Mouse (Mus musculus) midbrain, embryonic 15.5 days (tissue): ENCODE data around the gene Sdhc. TPM values are rescaled to one million over a fixed set of nuclear protein-coding genes. Genes with fewer than 3 reads are reported as not detected.

ENCODE experiments used
- ATAC-seq: fragments of 200-750 bp; cut with Nextera tagmentation; replicated peaks from 2 replicates; pipeline ENCODE4 v1.8.0; 2017; ENCODE audit warnings: moderate TSS enrichment
- H3K27ac ChIP-seq: fragments of 300-500 bp; sonication (generic); 2 replicates; pipeline ENCODE4 v1.5.1; 2015; ENCODE audit warnings: mild to moderate bottlenecking, inconsistent platforms
- H3K27me3 ChIP-seq: fragments of 300-500 bp; sonication (generic); replicated peaks from 2 replicates; pipeline ENCODE4 v1.6.1; 2015; ENCODE audit warnings: inconsistent platforms
- H3K36me3 ChIP-seq: fragments of 300-500 bp; sonication (generic); replicated peaks from 2 replicates; pipeline ENCODE4 v1.6.1; 2015; ENCODE audit warnings: inconsistent platforms
- H3K4me1 ChIP-seq: fragments of 300-500 bp; sonication (generic); 2 replicates; pipeline ENCODE4 v1.6.1; 2015; ENCODE audit warnings: inconsistent platforms
- H3K4me2 ChIP-seq: fragments of 300-500 bp; sonication (generic); 2 replicates; pipeline ENCODE4 v1.6.1; 2015; ENCODE audit warnings: inconsistent platforms, mild to moderate bottlenecking, moderate library complexity
- H3K4me3 ChIP-seq: fragments of 300-500 bp; sonication (generic); 2 replicates; pipeline ENCODE4 v1.5.1; 2015; ENCODE audit warnings: mild to moderate bottlenecking, inconsistent platforms
- H3K9ac ChIP-seq: fragments of 300-500 bp; sonication (generic); 2 replicates; pipeline ENCODE4 v1.6.1; 2015; ENCODE audit warnings: mild to moderate bottlenecking, inconsistent platforms
- H3K9me3 ChIP-seq: fragments of 300-500 bp; sonication (generic); 2 replicates; pipeline ENCODE4 v1.6.1; 2016; ENCODE audit warnings: inconsistent platforms
- WGBS: fragments of 180-500 bp; shearing (Covaris S2); methylation state at CpG from one replicate; pipeline ENCODE4 v1.1.7; 2015; ENCODE audit warnings: mixed read lengths; 5-methylcytosine and 5-hydroxymethylcytosine counted together
- polyA plus RNA-seq: library from polyadenylated mRNA; unstranded; fragments of >200 nt; fragmentation: Nextera tagmentation; extraction: Ambion mirVana; gene quantifications from 2 replicates; pipeline ENCODE4 v1.2.1, GENCODE M21; 2015

Gene Sdhc
- polyA plus RNA-seq, 1 experiment from 2014 or later: 286 TPM

DNA sequence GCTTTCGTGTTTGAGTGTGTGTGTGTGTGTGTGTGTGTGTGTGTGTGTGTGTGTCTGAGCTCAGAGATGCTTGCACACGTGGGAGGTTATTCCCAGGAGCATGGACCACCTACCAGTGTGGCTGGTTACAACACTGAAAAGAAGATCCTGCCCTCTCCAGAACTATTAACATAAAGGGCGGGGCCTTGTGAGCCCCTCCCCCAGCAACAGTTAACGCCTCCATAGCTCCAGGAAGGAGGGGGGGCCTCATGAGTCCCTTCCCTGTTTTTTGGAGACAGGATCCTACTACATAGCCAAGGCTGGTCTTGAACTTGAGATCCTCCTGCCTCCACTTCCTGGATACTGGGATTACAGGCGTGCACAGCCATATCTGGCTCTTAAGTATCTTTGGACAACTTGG, 28.6 kb downstream of the Sdhc start:
- H3K27ac ChIP-seq: no peak overlapping the region
- H3K9ac ChIP-seq: no peak overlapping the region
- no peak for ATAC-seq
- no peak overlapping the region for H3K4me2 ChIP-seq
- no peaks in the 10 kb centered on the region for H3K4me1 ChIP-seq
- no peaks in the 10 kb centered on the region for H3K27me3 ChIP-seq
- 50% methylated on average over 5 of the region's 5 CpGs for whole genome bisulfite sequencing
- H3K9me3 ChIP-seq: no peaks in the 10 kb centered on the region
- H3K4me3 ChIP-seq: no peak overlapping the region
- no peaks in the 10 kb centered on the region for H3K36me3 ChIP-seq

DNA sequence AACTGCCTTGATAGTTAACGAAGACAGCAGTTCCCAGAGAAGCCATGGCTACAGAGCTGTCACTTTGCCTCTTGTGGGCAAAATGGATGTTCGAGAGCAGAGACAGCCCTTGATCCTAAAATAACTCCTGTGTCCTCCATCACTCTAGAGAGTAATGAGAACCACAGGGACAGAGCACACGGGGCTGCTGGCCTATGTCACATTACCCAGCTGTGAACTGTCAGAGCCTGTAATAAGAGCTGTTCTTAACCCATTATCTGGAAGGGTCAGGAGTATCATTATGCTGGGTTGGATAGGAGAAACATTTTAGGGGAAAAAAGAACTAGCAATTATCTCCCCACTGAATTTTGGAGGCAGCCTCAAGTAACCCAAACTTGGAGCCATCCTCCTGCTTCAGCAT, 29.5 kb downstream of the Sdhc start:
- Histone ChIP-seq H3K9me3 (no peaks in the 10 kb centered on the region), H3K4me2 (no peak overlapping the region), H3K27ac (no peak overlapping the region), H3K27me3 (no peaks in the 10 kb centered on the region), H3K4me1 (no peaks in the 10 kb centered on the region), H3K9ac (no peak overlapping the region), H3K4me3 (no peak overlapping the region), H3K36me3 (no peaks in the 10 kb centered on the region)
- WGBS: 65% methylated on average over 3 of the region's 3 CpGs
- no peak for ATAC-seq

DNA sequence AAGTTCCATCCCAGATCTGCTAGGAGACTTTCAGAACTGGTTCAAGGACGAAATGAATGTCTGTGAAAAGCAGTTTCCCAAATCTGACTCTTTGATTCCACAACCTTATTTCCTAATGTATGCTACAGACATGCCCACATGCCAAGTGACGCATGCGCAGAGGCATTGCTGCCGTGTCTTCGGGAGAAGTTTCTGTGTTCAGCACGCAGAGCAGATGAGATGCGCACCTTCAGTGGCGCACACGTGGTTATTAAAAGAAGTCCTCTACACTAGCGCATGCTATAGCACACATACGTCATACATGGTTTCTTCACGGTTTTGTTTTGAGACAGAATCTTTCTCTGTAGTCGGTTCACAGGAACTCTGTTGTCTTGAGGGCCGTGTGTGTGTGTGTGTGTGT, 31.0 kb downstream of the Sdhc start:
- Histone ChIP-seq H3K27me3 (no peaks in the 10 kb centered on the region), H3K36me3 (no peaks in the 10 kb centered on the region), H3K9ac (no peak overlapping the region), H3K4me3 (no peak overlapping the region), H3K27ac (no peak overlapping the region), H3K4me2 (no peak overlapping the region), H3K4me1 (no peaks in the 10 kb centered on the region), H3K9me3 (no peaks in the 10 kb centered on the region)
- 86% methylated on average over 14 of the region's 14 CpGs for WGBS
- no peak for ATAC-seq

- no peaks in the 10 kb centered on the region for H3K36me3 ChIP-seq
- peak; percentile 2; the same call in 1 of the 2 replicates for ATAC-seq
- H3K9ac ChIP-seq: no peak overlapping the region
- no peak overlapping the region for H3K4me2 ChIP-seq
- no peaks in the 10 kb centered on the region for H3K27me3 ChIP-seq
- no peak overlapping the region for H3K4me3 ChIP-seq
- WGBS: 88% methylated on average over 5 of the region's 5 CpGs
- H3K4me1 ChIP-seq: peaks cover 4% of the 10 kb centered on the region; the same call in 1 of the 2 replicates
- H3K9me3 ChIP-seq: no peaks in the 10 kb centered on the region
- no peak overlapping the region for H3K27ac ChIP-seq
These were observed 31.4 kb downstream of the Sdhc start for GRCm38 (mm10) chr1:171118996-171119395.

- ATAC-seq: peak; percentile 55
- no peak overlapping the region for H3K4me3 ChIP-seq
- peaks cover 11% of the 10 kb centered on the region; the same call in 1 of the 2 replicates for H3K4me1 ChIP-seq
- H3K9ac ChIP-seq: no peak overlapping the region
- no peaks in the 10 kb centered on the region for H3K27me3 ChIP-seq
- H3K36me3 ChIP-seq: no peaks in the 10 kb centered on the region
- no peaks in the 10 kb centered on the region for H3K9me3 ChIP-seq
- no peak overlapping the region for H3K27ac ChIP-seq
- no peak overlapping the region for H3K4me2 ChIP-seq
- WGBS: 8% methylated on average over 4 of the region's 4 CpGs
These were observed 32.1 kb downstream of the Sdhc start for GRCm38 (mm10) chr1:171118269-171118684.

- no peak for ATAC-seq
- H3K27ac ChIP-seq: no peak overlapping the region
- H3K4me2 ChIP-seq: no peak overlapping the region
- H3K9me3 ChIP-seq: no peaks in the 10 kb centered on the region
- no peaks in the 10 kb centered on the region for H3K27me3 ChIP-seq
- H3K4me1 ChIP-seq: peaks cover 20% of the 10 kb centered on the region
- H3K36me3 ChIP-seq: no peaks in the 10 kb centered on the region
- H3K4me3 ChIP-seq: no peak overlapping the region
- 80% methylated on average over 4 of the region's 4 CpGs for WGBS
- no peak overlapping the region for H3K9ac ChIP-seq
These were observed 34.1 kb downstream of the Sdhc start for GRCm38 (mm10) chr1:171116280-171116679.

DNA sequence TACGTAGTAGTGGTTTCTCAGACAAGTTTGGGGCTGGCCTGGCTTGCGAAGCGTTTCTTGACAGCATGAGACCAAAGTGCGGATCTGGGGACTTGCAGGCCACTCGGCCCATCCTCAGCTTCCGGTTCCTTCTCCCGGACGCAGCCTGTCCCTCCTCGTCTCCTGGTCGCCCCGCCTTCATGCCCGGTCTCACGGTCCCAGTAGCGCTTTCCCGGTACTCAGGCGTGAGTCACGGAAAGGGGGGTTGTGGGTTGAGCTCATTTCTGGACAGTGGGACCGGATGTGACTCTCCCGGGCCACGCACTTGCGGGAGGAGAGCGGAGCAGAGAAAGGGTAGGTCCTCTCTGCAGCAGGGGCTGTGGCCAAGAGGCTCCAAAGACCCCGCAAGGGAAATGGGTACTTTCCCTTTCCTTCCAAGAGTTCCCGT, 36.5 kb downstream of the Sdhc start, which contains the start of gene Cfap126:
TSS of gene Cfap126 (plus strand) at position 46 of the 427 bp plus-strand sequence.
- Histone ChIP-seq H3K4me2 (peak within 1 kb of the TSS; percentile 71), H3K4me1 (peaks cover 31% of the 10 kb centered on the region), H3K27ac (no peak within 1 kb of the TSS), H3K27me3 (no peaks in the 10 kb centered on the region), H3K36me3 (no peaks in the 10 kb centered on the region), H3K9ac (peak within 1 kb of the TSS; percentile 20), H3K4me3 (peak within 1 kb of the TSS; percentile 40), H3K9me3 (no peaks in the 10 kb centered on the region)
- WGBS: 0% methylated on average over 24 of the region's 24 CpGs
- ATAC-seq: 0 out of 2 replicates have a peak, but pooled peaks have one; percentile 3

GRCm38 (mm10) chr1:171112986-171113385, 37.4 kb downstream of the Sdhc start:
- no peaks in the 10 kb centered on the region for H3K9me3 ChIP-seq
- 74% methylated on average over 4 of the region's 4 CpGs for WGBS
- no peak overlapping the region for H3K27ac ChIP-seq
- no peaks in the 10 kb centered on the region for H3K27me3 ChIP-seq
- no peak overlapping the region for H3K9ac ChIP-seq
- no peak overlapping the region for H3K4me2 ChIP-seq
- H3K4me1 ChIP-seq: peaks cover 31% of the 10 kb centered on the region
- no peak overlapping the region for H3K4me3 ChIP-seq
- ATAC-seq: no peak
- no peaks in the 10 kb centered on the region for H3K36me3 ChIP-seq

- Histone ChIP-seq H3K36me3 (no peaks in the 10 kb centered on the region), H3K4me3 (peak overlapping the region; percentile 51), H3K27me3 (no peaks in the 10 kb centered on the region), H3K4me2 (peak overlapping the region; percentile 71), H3K9ac (peak overlapping the region; percentile 6), H3K27ac (peak overlapping the region; percentile 61), H3K9me3 (no peaks in the 10 kb centered on the region), H3K4me1 (peaks cover 31% of the 10 kb centered on the region)
- peak; percentile 19; the same call in 1 of the 2 replicates for ATAC-seq
- WGBS: 2% methylated on average over 15 of the region's 15 CpGs
These were observed 38.4 kb downstream of the Sdhc start for GRCm38 (mm10) chr1:171111781-171112575.

DNA sequence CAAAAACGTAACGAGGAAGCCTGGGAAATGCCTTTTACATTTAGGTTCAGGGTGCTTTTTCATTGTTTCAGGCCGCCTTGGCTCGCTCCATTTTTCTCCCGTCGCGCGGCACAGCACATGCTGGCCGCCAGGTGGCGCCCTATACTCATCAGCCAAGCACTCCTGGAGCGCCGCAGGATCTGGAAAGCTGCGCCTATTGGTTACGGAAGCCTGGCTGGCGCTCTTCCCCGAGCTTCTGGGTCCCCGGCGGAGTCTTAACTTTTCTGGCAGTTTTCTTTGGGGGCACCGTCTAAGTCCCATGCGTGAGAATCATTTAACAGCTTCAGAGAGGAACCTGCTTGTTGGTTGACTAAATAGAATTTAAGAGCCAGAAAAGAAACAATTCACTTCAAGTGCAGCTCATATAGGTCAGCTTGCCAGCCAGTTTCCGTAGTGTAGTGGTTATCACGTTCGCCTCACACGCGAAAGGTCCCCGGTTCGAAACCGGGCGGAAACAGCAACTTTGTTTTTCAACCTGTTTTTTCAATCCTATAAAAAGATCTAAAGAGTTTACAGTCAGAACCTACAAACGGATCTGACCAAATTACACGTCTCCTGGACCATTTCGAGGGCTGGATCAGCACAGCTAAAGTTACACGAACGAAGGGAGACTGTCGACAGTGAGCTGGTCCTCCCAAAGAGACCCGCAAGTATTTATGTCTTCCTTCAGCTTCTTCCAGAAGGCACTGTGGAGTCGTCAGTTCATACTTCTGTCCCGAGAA, 39.2 kb downstream of the Sdhc start:
- ATAC-seq: peak; percentile 93
- peak overlapping the region; percentile 71 for H3K4me2 ChIP-seq
- H3K4me1 ChIP-seq: peaks cover 31% of the 10 kb centered on the region
- under 1% methylated on average over 38 of the region's 38 CpGs for WGBS
- H3K9me3 ChIP-seq: no peaks in the 10 kb centered on the region
- peak overlapping the region; percentile 88 for H3K27ac ChIP-seq
- no peaks in the 10 kb centered on the region for H3K27me3 ChIP-seq
- no peaks in the 10 kb centered on the region for H3K36me3 ChIP-seq
- H3K4me3 ChIP-seq: peak overlapping the region; percentile 51
- H3K9ac ChIP-seq: peak overlapping the region; percentile 37

DNA sequence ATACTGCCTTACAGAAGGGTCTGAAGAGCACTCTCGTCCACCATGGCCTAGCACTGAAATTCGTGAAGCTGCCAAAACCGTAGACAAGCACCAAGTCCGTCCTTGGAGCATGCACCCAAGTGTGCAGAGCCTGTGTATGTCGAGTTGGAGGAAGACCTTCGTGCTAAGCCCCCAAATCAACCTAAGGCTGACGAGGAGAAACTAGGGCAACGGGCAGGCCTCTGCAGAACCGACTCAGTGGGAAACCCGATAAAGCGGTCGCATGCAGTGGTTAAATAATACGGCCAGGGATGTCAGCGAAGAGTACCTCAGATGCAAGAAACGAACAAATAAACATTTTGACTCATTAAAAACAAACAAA, 39.8 kb downstream of the Sdhc start:
- H3K27ac ChIP-seq: peak overlapping the region; percentile 88
- WGBS: 7% methylated on average over 15 of the region's 15 CpGs
- H3K36me3 ChIP-seq: no peaks in the 10 kb centered on the region
- H3K9ac ChIP-seq: peak overlapping the region; percentile 37
- H3K4me1 ChIP-seq: peaks cover 31% of the 10 kb centered on the region
- H3K4me3 ChIP-seq: peak overlapping the region; percentile 51
- ATAC-seq: peak; percentile 74
- H3K4me2 ChIP-seq: peak overlapping the region; percentile 71
- H3K27me3 ChIP-seq: no peaks in the 10 kb centered on the region
- no peaks in the 10 kb centered on the region for H3K9me3 ChIP-seq

DNA sequence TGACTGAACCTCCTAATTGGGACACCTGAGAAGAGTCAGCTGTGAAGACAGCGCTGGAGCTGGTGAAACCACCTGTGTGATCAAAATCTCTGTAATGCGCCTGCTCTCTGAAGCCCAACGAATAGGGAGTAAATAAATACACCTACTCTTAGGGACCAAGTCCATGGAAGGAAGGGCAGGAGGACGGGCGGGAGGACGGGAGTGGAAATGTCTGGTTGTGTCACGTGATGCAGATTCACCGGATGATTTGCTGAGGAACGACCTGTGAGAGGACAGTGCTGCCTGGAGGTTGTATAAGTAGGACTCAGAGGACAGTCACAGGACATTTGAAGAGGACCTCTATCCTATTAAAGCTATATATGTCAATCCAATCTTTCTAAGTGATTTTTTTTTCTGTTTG, 40.8 kb downstream of the Sdhc start:
- H3K4me1 ChIP-seq: peaks cover 31% of the 10 kb centered on the region
- WGBS: 35% methylated on average over 9 of the region's 9 CpGs
- ATAC-seq: no peak
- no peak overlapping the region for H3K27ac ChIP-seq
- H3K9me3 ChIP-seq: no peaks in the 10 kb centered on the region
- 0 out of 2 replicates have a peak overlapping the region, but pooled peaks have one; percentile 10 for H3K4me2 ChIP-seq
- H3K4me3 ChIP-seq: no peak overlapping the region
- H3K9ac ChIP-seq: no peak overlapping the region
- no peaks in the 10 kb centered on the region for H3K36me3 ChIP-seq
- no peaks in the 10 kb centered on the region for H3K27me3 ChIP-seq
